Mouse (Mus musculus) ES-E14 (cell line): ENCODE measurements at regions not wholly inside any gene's neighbourhood (a gene's known extent, or its start where the extent isn't known, plus 50 kb on each side); places are given as distances from the start of the nearest gene placed in this dataset.

Experiments used
- CHD2 ChIP-seq: IDR thresholded peaks from 2 replicates; pipeline ENCODE4 v1.6.1; 2014; ENCODE audit warnings: mild to moderate bottlenecking, low read depth, low read length, inconsistent platforms
- HCFC1 ChIP-seq: IDR thresholded peaks from 2 replicates; pipeline ENCODE4 v1.6.1; 2012; ENCODE audit warnings: low read length, inconsistent platforms, borderline replicate concordance; ENCODE audit not compliant: insufficient read depth
- MAFK ChIP-seq: IDR thresholded peaks from 2 replicates; pipeline ENCODE4 v1.6.1; 2014; ENCODE audit warnings: mild to moderate bottlenecking, low read depth, low read length, inconsistent platforms; ENCODE audit not compliant: insufficient read depth
- ZC3H11A ChIP-seq: IDR thresholded peaks from 2 replicates; pipeline ENCODE4 v1.6.1; 2012; ENCODE audit warnings: low read depth, mild to moderate bottlenecking, inconsistent platforms, low read length, borderline replicate concordance
- ZNF384 ChIP-seq: IDR thresholded peaks from 2 replicates; pipeline ENCODE4 v1.6.1; 2012; ENCODE audit warnings: low read depth, low read length, inconsistent platforms

GRCm38 (mm10) chr17:80792605-80793004 lies 64.3 kb upstream of the Map4k3 start:
- TF ChIP-seq MAFK (no peak), HCFC1 (no peak), ZNF384 (no peak), ZC3H11A (no peak), CHD2 (no peak)
